ENCODE assay signal across 9 mouse cellular contexts in the genomic region with DNA sequence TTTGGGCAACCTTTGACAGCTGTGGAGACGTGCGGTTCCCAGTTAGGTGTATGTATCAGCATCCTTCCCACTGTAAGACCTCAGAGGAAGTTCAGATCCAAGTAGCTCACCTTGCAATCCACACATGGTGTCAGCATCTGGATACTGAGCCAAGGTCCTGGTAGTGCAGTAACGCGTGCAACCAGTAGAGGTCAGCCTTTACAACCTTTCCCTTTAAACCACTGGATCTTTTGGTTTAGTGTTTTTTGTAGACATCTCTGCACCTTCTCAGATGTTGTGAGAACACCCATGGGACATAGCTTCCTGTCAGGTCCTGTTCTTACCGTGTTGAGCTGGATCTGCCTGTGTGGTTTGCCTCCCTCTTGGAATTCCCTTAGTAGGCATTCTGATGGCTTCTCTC. TPM values are rescaled to one million over a fixed set of nuclear protein-coding genes. Genes with fewer than 3 reads are reported as not detected.
DNase-seq lines count a peak whose midpoint lies in the region; ATAC-seq and TF ChIP-seq lines count a peak whose summit lies in the region.
"Had no signal": no experiment of that assay in that cellular context is flagged by ENCODE, and none has a peak within 500 bp of the region (broad histone marks: within the 10 kb centered on the region; RNA-seq: fewer than 3 reads in every experiment).

No protein-coding gene starts in this region.

- no peaks in the 10 kb centered on the region for H3K27me3 ChIP-seq in intestine, postnatal 0 days (replicated peaks; ENCODE audit: control insufficient read depth, insufficient read depth, low read length)
- no peaks in the 10 kb centered on the region for H3K27me3 ChIP-seq in intestine, embryonic 15.5 days (replicated peaks)
- no peaks in the 10 kb centered on the region for H3K27me3 ChIP-seq in hindbrain, postnatal 0 days (ENCODE audit: insufficient read depth, low read length)
- H3K27me3 ChIP-seq in limb, embryonic 11.5 days (ENCODE audit: control insufficient read depth, insufficient read depth, low read length): no peaks in the 10 kb centered on the region
- no peaks in the 10 kb centered on the region for H3K27me3 ChIP-seq in thymus, adult 2 months (ENCODE audit: control insufficient read depth, insufficient read depth, low read length)

- H3K36me3 ChIP-seq in intestine, postnatal 0 days (ENCODE audit: control insufficient read depth, insufficient read depth): peaks cover 44% of the 10 kb centered on the region
- peaks cover 13% of the 10 kb centered on the region for H3K36me3 ChIP-seq in intestine, embryonic 15.5 days
- H3K36me3 ChIP-seq in hindbrain, postnatal 0 days (ENCODE audit: insufficient read depth, low read length): peaks cover 30% of the 10 kb centered on the region
- H3K36me3 ChIP-seq in limb, embryonic 11.5 days (ENCODE audit: control insufficient read depth, insufficient read depth, low read length): peaks cover 13% of the 10 kb centered on the region
- H3K36me3 ChIP-seq in thymus, adult 2 months (ENCODE audit: control insufficient read depth, insufficient read depth, low read length): peaks cover 22% of the 10 kb centered on the region

- H3K4me1 ChIP-seq in intestine, postnatal 0 days (replicated peaks; ENCODE audit: control insufficient read depth, insufficient read depth, low read length): no peaks in the 10 kb centered on the region; the same call in 1 of the 2 replicates
- peaks cover 5% of the 10 kb centered on the region for H3K4me1 ChIP-seq in intestine, embryonic 15.5 days (replicated peaks)
- peaks cover 7% of the 10 kb centered on the region; the same call in 1 of the 2 replicates for H3K4me1 ChIP-seq in hindbrain, postnatal 0 days (ENCODE audit: insufficient read depth, low read length)
- H3K4me1 ChIP-seq in limb, embryonic 11.5 days (ENCODE audit: control insufficient read depth, insufficient read depth, low read length): no peaks in the 10 kb centered on the region
- no peaks in the 10 kb centered on the region; the same call in 1 of the 2 replicates for H3K4me1 ChIP-seq in thymus, adult 2 months (replicated peaks; ENCODE audit: control insufficient read depth, insufficient read depth, low read length)

- ATAC-seq in intestine, postnatal 0 days: 0 out of 2 replicates have a peak, but pooled peaks have one; percentile 15
- ATAC-seq in intestine, embryonic 15.5 days: no peak
- ATAC-seq in hindbrain, postnatal 0 days: 0 out of 2 replicates have a peak, but pooled peaks have one; percentile 11
- no peak for ATAC-seq in limb, embryonic 11.5 days (ENCODE audit: insufficient number of reproducible peaks, low FRiP score, low TSS enrichment, low read depth)
- peak; percentile 94 for ATAC-seq in neutrophil, adult 5-6 weeks (ENCODE audit: extremely low read depth, insufficient number of reproducible peaks, low FRiP score, poor library complexity, severe bottlenecking)

- H3K9ac ChIP-seq in intestine, postnatal 0 days (ENCODE audit: low read depth, low read length): no peak overlapping the region
- no peak overlapping the region for H3K9ac ChIP-seq in intestine, embryonic 15.5 days
- no peak overlapping the region for H3K9ac ChIP-seq in hindbrain, postnatal 0 days (replicated peaks; ENCODE audit: low read length)
- H3K9ac ChIP-seq in limb, embryonic 11.5 days (ENCODE audit: low read length): no peak overlapping the region

- H3K4me3 ChIP-seq in intestine, postnatal 0 days (ENCODE audit: low read depth, low read length): no peak overlapping the region
- H3K4me3 ChIP-seq in intestine, embryonic 15.5 days (replicated peaks): no peak overlapping the region
- no peak overlapping the region for H3K4me3 ChIP-seq in hindbrain, postnatal 0 days (ENCODE audit: low read length)
- no peak overlapping the region for H3K4me3 ChIP-seq in limb, embryonic 11.5 days (ENCODE audit: low read depth, low read length)
- H3K4me3 ChIP-seq in thymus, adult 2 months (ENCODE audit: control insufficient read depth, insufficient read depth, low read length): no peak overlapping the region
- H3K4me3 ChIP-seq: erythroblast, embryonic 14.5 days had no signal

- no peak overlapping the region for H3K27ac ChIP-seq in intestine, postnatal 0 days (ENCODE audit: low read depth, low read length)
- no peak overlapping the region for H3K27ac ChIP-seq in intestine, embryonic 15.5 days
- no peak overlapping the region for H3K27ac ChIP-seq in hindbrain, postnatal 0 days
- H3K27ac ChIP-seq in limb, embryonic 11.5 days (replicated peaks; ENCODE audit: low read depth, low read length): no peak overlapping the region
- no peak overlapping the region for H3K27ac ChIP-seq in thymus, adult 2 months (ENCODE audit: control insufficient read depth, insufficient read depth, low read length)

- peak; percentile 94 for TF ChIP-seq CTCF in intestine, postnatal 0 days (IDR thresholded peaks at IDR 0.05; ENCODE audit: low read depth)
- TF ChIP-seq CTCF in hindbrain, postnatal 0 days (IDR thresholded peaks at IDR 0.05; ENCODE audit: low read depth): peak; percentile 95
- TF ChIP-seq CTCF in thymus, adult 2 months (IDR thresholded peaks at IDR 0.05; ENCODE audit: borderline replicate concordance, control insufficient read depth, extremely low read depth, insufficient read depth, low read length, poor library complexity): no peak

- no peaks in the 10 kb centered on the region for H3K9me3 ChIP-seq in intestine, postnatal 0 days (ENCODE audit: control insufficient read depth)
- H3K9me3 ChIP-seq in intestine, embryonic 15.5 days: no peaks in the 10 kb centered on the region
- H3K9me3 ChIP-seq in hindbrain, postnatal 0 days (ENCODE audit: low read length): no peaks in the 10 kb centered on the region
- H3K9me3 ChIP-seq in limb, embryonic 11.5 days (ENCODE audit: control insufficient read depth, low read length): no peaks in the 10 kb centered on the region

- 41% methylated on average over 5 of the region's 5 CpGs for WGBS in intestine, postnatal 0 days
- 37% methylated on average over 5 of the region's 5 CpGs for WGBS in intestine, embryonic 15.5 days
- WGBS in hindbrain, postnatal 0 days: 46% methylated on average over 5 of the region's 5 CpGs
- WGBS in limb, embryonic 11.5 days: 50% methylated on average over 5 of the region's 5 CpGs
- WGBS in thymus, adult 2 months: 28% methylated on average over 5 of the region's 5 CpGs

- TF ChIP-seq POLR2A in thymus, adult 2 months (IDR thresholded peaks at IDR 0.05; ENCODE audit: control insufficient read depth, extremely low read depth, insufficient read depth, low read length, poor library complexity): no peak

- no peak overlapping the region for H3K4me2 ChIP-seq in intestine, postnatal 0 days (replicated peaks; ENCODE audit: low read depth)
- no peak overlapping the region for H3K4me2 ChIP-seq in intestine, embryonic 15.5 days (replicated peaks)
- no peak overlapping the region for H3K4me2 ChIP-seq in hindbrain, postnatal 0 days (ENCODE audit: low read depth, low read length)
- H3K4me2 ChIP-seq in limb, embryonic 11.5 days (ENCODE audit: low read depth, severe bottlenecking): no peak overlapping the region

- DNase-seq in adipocyte (ENCODE audit: low spot score): peak; percentile 74
- peak; percentile 58 for DNase-seq in embryo, embryonic 11 days
- peak; percentile 74 for DNase-seq in hindbrain, postnatal 0 days (ENCODE audit: low spot score)
- DNase-seq in limb, embryonic 11.5 days (ENCODE audit: low spot score): peak; percentile 76
- DNase-seq in thymus, adult 2 months: peak; percentile 66

RNA-seq across cellular contexts. Expression of a gene that starts 5.1 kb away (rescaled TPM):
- 12.7 and 13.6 TPM in 2 replicates for polyA plus RNA-seq in intestine, postnatal 0 days (2015; fragmentation: Nextera tagmentation; extraction: Ambion mirVana)
- polyA plus RNA-seq in intestine, embryonic 15.5 days (2015; fragmentation: Nextera tagmentation; extraction: Ambion mirVana): 37.1 and 43.0 TPM in 2 replicates
- total RNA-seq in hindbrain, postnatal 0 days (2014; rRNA removed): 21.1 and 24.8 TPM in 2 replicates
- polyA plus RNA-seq in hindbrain, postnatal 0 days (2015; fragmentation: Nextera tagmentation; extraction: Ambion mirVana): 24.9 and 28.8 TPM in 2 replicates
- polyA plus RNA-seq in limb, embryonic 11.5 days (2014; fragmentation: Nextera tagmentation; extraction: Ambion mirVana): 64.7 and 66.4 TPM in 2 replicates
- 36.2 and 39.6 TPM in 2 replicates for total RNA-seq in neutrophil, adult 5-6 weeks (2017)
- 8.1 and 8.9 TPM in 2 replicates for polyA plus RNA-seq in thymus, adult 2 months (2012; rRNA removed)

RNA-seq across cellular contexts. Expression of a gene that starts 24.8 kb away (rescaled TPM):
- polyA plus RNA-seq in intestine, postnatal 0 days (2015; fragmentation: Nextera tagmentation; extraction: Ambion mirVana): 8.9 and 11.8 TPM in 2 replicates
- 13.1 and 13.7 TPM in 2 replicates for polyA plus RNA-seq in intestine, embryonic 15.5 days (2015; fragmentation: Nextera tagmentation; extraction: Ambion mirVana)
- total RNA-seq in hindbrain, postnatal 0 days (2014; rRNA removed): 0.36 TPM in 1 of 2 replicates, not detected in the other
- 0.75 and 1.00 TPM in 2 replicates for polyA plus RNA-seq in hindbrain, postnatal 0 days (2015; fragmentation: Nextera tagmentation; extraction: Ambion mirVana)
- polyA plus RNA-seq in limb, embryonic 11.5 days (2014; fragmentation: Nextera tagmentation; extraction: Ambion mirVana): 1.5 and 1.7 TPM in 2 replicates
- total RNA-seq in neutrophil, adult 5-6 weeks (2017): 370 and 378 TPM in 2 replicates
- 40.5 and 62.2 TPM in 2 replicates for polyA plus RNA-seq in thymus, adult 2 months (2012; rRNA removed)
- polyA plus RNA-seq: erythroblast, embryonic 14.5 days had no signal

Comparison
In these comparisons a context has a peak if more than half of its experiments do, and no peak if none do; other contexts are left out.
1. ATAC-seq: peak in intestine, postnatal 0 days (single experiment), hindbrain, postnatal 0 days (single experiment) and neutrophil, adult 5-6 weeks (single experiment); none in intestine, embryonic 15.5 days (single experiment) and limb, embryonic 11.5 days (single experiment).
2. Peak in every context shown above with its lines, with median percentiles within 50 percentile points of each other: DNase-seq.